Mouse (Mus musculus): ENCODE results near the gene Rbfox3. TPM values are rescaled to one million over a fixed set of nuclear protein-coding genes. Genes with fewer than 3 reads are reported as not detected.

The Rbfox3 gene
- total and polyA plus RNA-seq, 3 experiments = not detected

DNA sequence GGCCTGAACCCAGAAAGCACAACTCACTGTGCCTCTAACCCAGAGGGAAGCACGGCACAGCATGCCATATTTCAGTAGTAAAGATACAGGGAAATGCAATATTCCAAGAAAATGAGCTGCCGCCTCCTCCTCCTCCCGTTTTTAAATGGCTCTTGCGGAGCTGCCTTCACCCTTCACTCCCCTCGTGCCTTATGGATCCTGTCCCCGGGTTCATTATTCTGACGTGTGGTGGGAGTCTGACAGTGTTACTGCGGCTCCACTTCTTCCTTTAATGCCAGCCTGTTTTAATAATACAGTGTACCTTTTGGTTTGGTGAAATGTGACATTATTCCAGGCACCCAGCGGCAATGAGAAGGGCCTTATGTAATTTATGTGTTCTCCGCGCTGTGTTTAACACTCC is 97.5 kb downstream of the Rbfox3 start:
- in situ Hi-C loops (cut with MboI; ENCODE audit: low pct_ligation_motif_present, low pct_unique_long_range_greater_than_20kb, low sequenced_read_pairs) = no loop called here
- Histone ChIP-seq H3K4me2 (ENCODE audit: insufficient read depth, low read depth, poor library complexity, severe bottlenecking) (no peak overlapping the region), H3K9ac (ENCODE audit: insufficient read depth, low read depth) (no peak overlapping the region), H3K27me3 (replicated peaks) (peaks cover 88% of the 10 kb centered on the region), H3K9me3 (replicated peaks; ENCODE audit: low read length) (peaks cover 3% of the 10 kb centered on the region), H3K36me3 (replicated peaks in 1 of 2; ENCODE audit: control insufficient read depth in 1 of 2, insufficient read depth in 1 of 2, low read length in 1 of 2) (no peaks in the 10 kb centered on the region), H3K27ac (ENCODE audit: insufficient read depth, low read depth) (no peak overlapping the region), H3K4me3 (replicated peaks in 1 of 3; ENCODE audit: low read depth in 2 of 3, low read length in 2 of 3, poor library complexity in 1 of 3) (no peak overlapping the region), H3K4me1 (ENCODE audit: control insufficient read depth in 1 of 2, insufficient read depth in 2 of 2) (peaks cover 0 to 3% of the 10 kb centered on the region in 2 experiments; a peak in 2 of 4 replicates), H3K79me2 (replicated peaks; ENCODE audit: control insufficient read depth, extremely low read depth, insufficient read depth, poor library complexity, severe bottlenecking) (no peaks in the 10 kb centered on the region)
- dilution Hi-C loops (cut with MboI; ENCODE audit: extremely low pct_ligation_motif_present, extremely low pct_unique_long_range_greater_than_20kb, low sequenced_read_pairs) = no loop called here
- no peak for DNase-seq (ENCODE audit: extremely low read depth)
- TF ChIP-seq POLR2AphosphoS2 (IDR thresholded peaks at IDR 0.05; ENCODE audit: low read depth, low read length) = no peak
- no peak for TF ChIP-seq ETS1 (conservative IDR thresholded peaks at IDR 0.05; ENCODE audit: low read depth, low read length)
- no peak for TF ChIP-seq POLR2A (IDR thresholded peaks at IDR 0.05; ENCODE audit: low read depth, low read length)
- no peak for TF ChIP-seq MXI1 (IDR thresholded peaks at IDR 0.05; ENCODE audit: low read depth, low read length)
- TF ChIP-seq USF1 (IDR thresholded peaks at IDR 0.05; ENCODE audit: low read depth, low read length) = no peak
- no peak for TF ChIP-seq KAT2A (IDR thresholded peaks at IDR 0.05; ENCODE audit: insufficient replicate concordance, low read length)

DNA sequence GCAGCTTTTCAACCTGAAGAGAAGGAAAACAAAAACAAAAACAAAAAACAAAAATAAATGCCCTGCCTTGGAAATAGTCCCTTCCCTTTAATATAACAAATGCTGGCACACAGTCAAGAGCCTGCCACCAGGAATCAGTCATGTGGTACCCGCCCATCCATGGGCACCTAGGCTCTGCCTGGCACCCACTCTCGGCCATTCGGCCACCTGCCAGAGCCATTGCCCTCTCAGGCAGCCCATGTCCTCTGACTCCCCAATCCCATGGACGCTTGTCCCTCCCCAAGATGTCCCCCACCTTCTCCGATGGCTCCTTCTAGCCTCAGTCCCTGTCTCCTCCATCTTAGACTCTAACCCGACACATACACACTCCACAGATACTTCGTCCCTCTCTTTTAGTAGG is 100.0 kb downstream of the Rbfox3 start:
- H3K4me1 ChIP-seq (ENCODE audit: control insufficient read depth in 1 of 2, insufficient read depth in 2 of 2) = peaks cover 0 to 3% of the 10 kb centered on the region in 2 experiments; a peak in 2 of 4 replicates
- in situ Hi-C loops (cut with MboI; ENCODE audit: low pct_ligation_motif_present, low pct_unique_long_range_greater_than_20kb, low sequenced_read_pairs) = no loop called here
- DNase-seq (ENCODE audit: extremely low read depth) = no peak
- peaks cover 94% of the 10 kb centered on the region for H3K27me3 ChIP-seq (replicated peaks)
- no peak overlapping the region for H3K9ac ChIP-seq (ENCODE audit: insufficient read depth, low read depth)
- H3K27ac ChIP-seq (ENCODE audit: insufficient read depth, low read depth) = no peak overlapping the region
- no peaks in the 10 kb centered on the region for H3K79me2 ChIP-seq (replicated peaks; ENCODE audit: control insufficient read depth, extremely low read depth, insufficient read depth, poor library complexity, severe bottlenecking)
- H3K4me3 ChIP-seq (replicated peaks in 1 of 3; ENCODE audit: low read depth in 2 of 3, low read length in 2 of 3, poor library complexity in 1 of 3) = no peak overlapping the region
- peaks cover 3% of the 10 kb centered on the region for H3K9me3 ChIP-seq (replicated peaks; ENCODE audit: low read length)
- no peak overlapping the region for H3K4me2 ChIP-seq (ENCODE audit: insufficient read depth, low read depth, poor library complexity, severe bottlenecking)
- no peaks in the 10 kb centered on the region for H3K36me3 ChIP-seq (replicated peaks in 1 of 2; ENCODE audit: control insufficient read depth in 1 of 2, insufficient read depth in 1 of 2, low read length in 1 of 2)
- TF ChIP-seq MYC (IDR thresholded peaks at IDR 0.05; ENCODE audit: low read depth, low read length) = no peak
- TF ChIP-seq CHD2 (IDR thresholded peaks at IDR 0.05; ENCODE audit: low read length) = no peak
- no peak for TF ChIP-seq ZKSCAN1 (IDR thresholded peaks at IDR 0.05; ENCODE audit: borderline replicate concordance, low read depth, low read length)
- TF ChIP-seq NELFE (IDR thresholded peaks at IDR 0.05; ENCODE audit: low read depth, low read length) = no peak
- TF ChIP-seq TCF12 (IDR thresholded peaks at IDR 0.05; ENCODE audit: low read depth, low read length) = no peak
- TF ChIP-seq MAFK (IDR thresholded peaks at IDR 0.05; ENCODE audit: insufficient replicate concordance, low read length) = no peak
- no peak for TF ChIP-seq MAZ (IDR thresholded peaks at IDR 0.05; ENCODE audit: low read depth, low read length)
- no peak for TF ChIP-seq JUN (IDR thresholded peaks at IDR 0.05; ENCODE audit: insufficient read depth, low read depth, low read length)
- no peak for TF ChIP-seq BHLHE40 (IDR thresholded peaks at IDR 0.05; ENCODE audit: low read depth, low read length)
- no peak for TF ChIP-seq POLR2A (IDR thresholded peaks at IDR 0.05; ENCODE audit: low read depth, low read length)
- TF ChIP-seq ZC3H11A (IDR thresholded peaks at IDR 0.05; ENCODE audit: low read depth, low read length) = no peak
- dilution Hi-C loops (cut with MboI; ENCODE audit: extremely low pct_ligation_motif_present, extremely low pct_unique_long_range_greater_than_20kb, low sequenced_read_pairs) = no loop called here

Data from CH12.LX (cell line).